Mouse (Mus musculus): ENCODE measurements at regions not wholly inside any gene's neighbourhood (a gene's known extent, or its start where the extent isn't known, plus 50 kb on each side); places are given as distances from the start of the nearest gene placed in this dataset.

DNA sequence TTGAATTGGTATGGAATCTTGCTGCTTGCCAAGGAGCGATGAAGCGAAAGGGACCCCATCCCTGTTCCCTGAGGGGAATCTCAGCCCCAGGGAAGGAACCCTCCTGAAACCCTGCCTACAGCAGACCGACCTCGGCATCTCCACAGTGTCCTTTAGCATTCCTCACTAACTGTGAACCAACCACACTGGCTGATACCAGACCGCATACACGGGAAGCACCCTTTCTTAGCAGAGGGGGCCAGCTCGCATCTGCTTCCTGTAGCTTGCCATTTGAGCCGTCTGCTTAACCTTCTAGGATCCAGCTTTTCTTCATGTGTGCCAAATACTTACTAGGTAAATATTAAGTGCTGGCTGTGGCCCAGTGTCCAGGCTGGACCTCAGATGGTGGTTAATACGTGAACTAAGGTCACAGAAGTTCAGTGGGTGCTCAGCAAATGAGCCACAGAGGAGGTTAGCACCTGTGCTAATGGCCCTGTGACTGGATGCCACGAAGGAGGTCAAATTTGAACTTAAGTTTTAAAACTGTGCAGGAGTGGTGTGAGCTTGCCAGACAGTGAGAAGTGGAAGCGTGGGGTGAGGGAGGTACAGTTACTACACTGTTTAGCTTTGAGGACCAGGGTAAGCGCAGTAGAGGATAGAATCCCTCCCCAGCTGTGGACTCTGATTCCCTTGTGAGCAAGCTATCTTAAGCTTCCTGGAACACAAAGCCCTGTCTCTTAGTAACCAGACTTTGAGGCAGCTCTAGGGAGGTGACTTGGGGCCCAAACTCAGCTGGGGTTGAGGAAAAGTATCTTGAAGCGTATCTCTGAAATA lies 361.6 kb upstream of the Cdh4 start:
- no peak for TF ChIP-seq CTCF (IDR thresholded peaks at IDR 0.05; ENCODE audit: low read depth, low read length)
- TF ChIP-seq POLR2A (IDR thresholded peaks at IDR 0.05; ENCODE audit: extremely low read depth, insufficient read depth, low read length): no peak

Data from liver, adult 2 months (tissue).